Mouse (Mus musculus) thymus, postnatal 0 days (tissue): Measurements from ENCODE around the gene Abhd12b. TPM values are rescaled to one million over a fixed set of nuclear protein-coding genes. Genes with fewer than 3 reads are reported as not detected.

ENCODE experiments used
- DNase-seq: peaks from one replicate; pipeline ENCODE4 v3.0.0-alpha.2; 2015; ENCODE audit warnings: low spot score
- polyA plus RNA-seq: library from polyadenylated mRNA; unstranded; fragments of >200 nt; fragmentation: Nextera tagmentation; extraction: Ambion mirVana; gene quantifications from 2 replicates; pipeline ENCODE4 v1.2.1, GENCODE M21; 2015

Gene Abhd12b
- polyA plus RNA-seq, 1 experiment from 2014 or later, result not detected

- no peak for DNase-seq
Measured at GRCm38 (mm10) chr12:70201926-70202529, 48.1 kb downstream of the Abhd12b start.

DNA sequence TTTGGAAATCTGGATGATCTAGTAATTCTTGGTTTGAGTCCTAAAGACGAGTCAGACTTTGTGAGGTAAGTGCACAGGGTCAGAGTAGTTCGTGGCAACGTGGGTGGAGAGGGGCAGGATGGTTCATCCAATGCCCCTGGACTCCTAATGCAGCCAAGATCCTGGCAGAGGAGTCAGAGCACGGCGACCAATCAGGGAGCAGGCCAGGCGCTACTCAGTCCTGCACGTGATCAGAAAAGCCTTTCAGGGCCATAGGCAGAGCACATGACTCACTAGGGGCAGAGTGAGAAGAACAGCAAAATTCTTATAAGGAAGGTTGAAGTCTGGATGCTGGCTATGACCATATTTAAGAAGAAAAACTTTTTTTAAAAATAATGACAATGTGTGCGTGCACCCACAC, 50.5 kb downstream of the Abhd12b start:
- no peak for DNase-seq

- no peak for DNase-seq
Measured at GRCm38 (mm10) chr12:70208214-70208613, 54.3 kb downstream of the Abhd12b start.

DNA sequence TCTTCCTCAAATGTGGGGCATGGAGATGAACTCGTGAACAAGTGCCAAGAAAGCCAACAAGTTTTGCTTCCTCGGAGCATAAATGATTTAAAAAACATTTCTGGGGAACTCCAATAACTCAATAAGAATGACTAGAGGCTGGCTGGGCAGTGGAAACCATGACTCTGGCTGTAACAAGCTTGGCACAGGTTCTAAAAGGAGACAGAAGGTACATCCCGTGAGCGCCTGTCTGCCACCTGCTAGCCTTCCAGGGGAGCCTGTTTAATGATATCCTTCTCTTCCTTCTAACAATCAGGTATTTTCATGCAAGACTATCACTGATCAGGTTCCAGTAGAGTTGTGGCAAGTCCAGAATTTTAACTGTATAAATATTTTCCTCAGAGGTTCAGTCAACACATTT, 58.6 kb downstream of the Abhd12b start:
- DNase-seq, result no peak

DNA sequence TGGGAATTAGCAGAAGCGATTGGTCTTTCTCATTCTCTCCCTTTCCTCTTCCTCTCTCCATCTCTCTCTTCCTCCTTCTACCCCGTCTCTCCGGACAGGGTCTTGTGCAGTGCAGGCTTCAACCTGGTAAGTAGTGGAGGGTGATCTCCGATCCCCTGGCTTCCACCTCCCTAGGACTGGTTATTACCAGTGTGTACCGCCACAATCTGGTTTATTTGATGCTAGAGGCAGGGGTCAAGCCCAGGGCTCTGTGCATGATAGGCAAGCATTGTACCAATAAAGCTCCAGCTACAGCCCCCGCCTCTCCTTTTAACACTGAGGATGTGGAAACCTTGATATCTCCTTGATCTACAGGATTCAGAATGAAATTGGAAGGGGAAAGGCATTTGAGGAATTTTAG, 59.7 kb downstream of the Abhd12b start:
- DNase-seq, result no peak

- no peak for DNase-seq
Measured at GRCm38 (mm10) chr12:70214281-70214680, 60.3 kb downstream of the Abhd12b start.

DNA sequence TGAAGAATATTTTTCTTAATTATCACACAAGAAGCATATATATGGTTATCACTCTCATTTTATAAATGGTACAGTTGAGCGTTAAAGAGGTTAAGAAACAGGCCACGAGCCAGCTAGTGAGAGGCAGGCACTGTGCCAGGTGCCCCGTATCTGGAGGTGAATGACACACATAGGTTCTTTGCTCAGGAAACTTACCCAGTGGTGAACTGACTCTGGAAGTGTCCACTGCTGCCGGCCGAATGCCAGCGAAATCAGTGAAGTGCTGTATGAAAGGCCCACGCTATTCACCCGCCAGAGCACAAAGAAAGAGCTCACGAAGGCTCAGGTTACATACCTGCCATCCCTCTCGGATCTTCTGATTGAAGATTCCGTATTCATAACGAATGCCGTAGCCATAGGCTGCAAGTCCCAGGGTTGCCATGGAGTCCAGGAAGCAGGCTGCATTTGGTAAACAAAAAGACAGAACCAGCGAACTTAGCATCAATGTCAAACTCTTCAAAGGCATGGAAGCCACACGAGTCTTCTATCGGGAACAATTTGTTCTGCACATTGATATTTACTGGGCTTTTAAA, 62.4 kb downstream of the Abhd12b start:
- no peak for DNase-seq

- peak; percentile 26 for DNase-seq
Measured at GRCm38 (mm10) chr12:70218795-70219540, 65.0 kb downstream of the Abhd12b start.

DNA sequence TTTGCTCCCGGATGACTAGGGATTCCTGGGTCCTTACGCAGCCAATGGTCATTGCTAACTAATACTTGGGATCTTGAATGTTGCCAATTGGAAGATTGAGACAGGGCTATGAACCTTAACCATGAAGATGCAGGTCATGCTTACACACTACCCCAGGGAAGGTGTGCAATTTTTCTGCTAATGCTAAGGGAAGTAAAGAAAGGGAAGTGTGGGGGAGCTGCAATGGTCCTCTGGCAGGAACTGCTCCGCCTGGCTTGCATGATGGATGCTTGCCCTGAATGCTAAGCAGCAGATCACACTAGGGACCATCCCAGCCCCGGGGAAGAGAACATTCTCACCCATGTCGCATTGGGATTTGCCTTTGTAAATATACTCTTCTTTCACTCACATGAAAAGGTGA, 67.5 kb downstream of the Abhd12b start:
- no peak for DNase-seq

DNA sequence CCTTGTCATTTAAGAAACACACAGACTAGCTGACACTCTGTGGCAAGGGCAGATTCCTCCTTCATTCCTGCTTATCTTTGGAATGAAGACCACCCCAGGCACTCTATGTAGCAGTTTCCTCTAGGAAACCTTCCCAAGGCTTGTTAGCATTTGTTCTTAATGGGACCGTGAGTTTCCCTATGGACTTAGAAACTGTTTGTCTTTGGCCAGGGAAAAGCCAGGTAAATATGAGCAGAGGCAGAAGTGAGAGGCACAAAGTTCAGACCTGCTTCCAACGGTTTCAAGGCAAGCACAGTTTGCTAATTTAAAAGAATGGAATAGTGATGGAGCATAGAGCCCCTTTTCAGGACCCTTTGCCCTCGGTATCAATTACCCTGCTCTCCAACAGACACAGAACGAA, 69.4 kb downstream of the Abhd12b start:
- DNase-seq, result no peak

- DNase-seq, result no peak
Measured at GRCm38 (mm10) chr12:70226655-70227054, 72.7 kb downstream of the Abhd12b start.

DNA sequence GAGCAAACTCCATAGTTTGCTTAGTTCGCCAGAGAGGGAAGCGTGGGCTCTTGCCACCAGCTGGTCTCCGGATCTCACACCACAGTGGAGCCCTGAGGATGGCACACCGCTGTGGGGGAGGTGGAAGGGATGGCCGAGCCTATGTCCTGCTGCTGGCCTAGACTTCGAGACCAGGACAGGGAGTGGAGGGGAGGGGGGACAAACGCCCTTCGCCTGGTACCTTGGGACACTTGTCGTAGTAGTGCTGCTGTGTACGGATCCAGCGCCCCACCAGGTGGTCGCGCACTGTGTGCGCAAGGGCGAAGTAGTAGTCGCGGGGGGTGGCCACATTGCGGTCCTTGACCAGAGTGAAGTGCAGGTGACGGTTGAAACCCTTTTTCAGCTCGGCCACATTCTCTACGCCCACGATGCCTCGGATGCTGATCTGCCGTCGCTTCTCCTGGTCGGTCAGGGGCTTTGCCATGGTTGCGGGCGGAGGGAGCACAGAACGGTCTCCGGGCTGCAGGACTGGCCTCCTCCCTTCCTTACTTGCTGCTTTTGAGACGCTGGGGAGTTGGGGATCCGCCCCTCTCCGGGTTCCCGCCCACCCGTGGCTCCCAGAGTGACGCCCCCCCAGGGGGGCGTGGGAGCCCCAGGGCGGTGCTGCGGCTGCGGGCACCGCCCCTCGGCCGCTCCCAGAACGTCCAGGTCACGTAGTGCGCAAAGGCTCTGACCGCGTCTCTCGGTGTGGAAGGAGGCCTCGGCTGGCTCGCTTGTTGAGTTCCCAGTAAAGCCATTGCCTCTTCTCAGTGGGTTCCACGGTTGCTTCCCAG, 73.4 kb downstream of the Abhd12b start:
- DNase-seq, result peak; percentile 58

DNA sequence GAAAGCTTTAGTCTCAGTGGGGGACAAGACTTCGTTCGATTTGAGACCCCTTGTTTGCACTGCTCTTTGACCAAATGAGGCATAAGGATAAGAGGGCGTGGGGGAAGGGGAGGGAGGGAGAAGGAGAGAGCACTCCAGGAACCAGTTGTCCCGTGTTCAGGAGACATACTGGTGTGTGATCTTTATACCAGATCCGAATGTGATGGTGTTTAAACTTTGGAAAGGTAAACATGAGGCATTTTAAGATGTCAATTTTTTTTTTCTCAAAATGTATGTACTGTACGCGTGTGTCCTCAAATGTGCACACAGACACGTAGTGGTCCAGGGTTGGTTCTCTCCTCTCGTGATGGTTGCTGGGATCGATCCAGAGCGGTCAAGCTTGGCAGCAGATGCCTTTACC, 74.2 kb downstream of the Abhd12b start:
- no peak for DNase-seq

GRCm38 (mm10) chr12:70231294-70231693, 77.4 kb downstream of the Abhd12b start, which contains the start of gene Pygl:
Gene Pygl, minus strand, starts transcription at chr12:70231488.
- DNase-seq, result no peak

DNA sequence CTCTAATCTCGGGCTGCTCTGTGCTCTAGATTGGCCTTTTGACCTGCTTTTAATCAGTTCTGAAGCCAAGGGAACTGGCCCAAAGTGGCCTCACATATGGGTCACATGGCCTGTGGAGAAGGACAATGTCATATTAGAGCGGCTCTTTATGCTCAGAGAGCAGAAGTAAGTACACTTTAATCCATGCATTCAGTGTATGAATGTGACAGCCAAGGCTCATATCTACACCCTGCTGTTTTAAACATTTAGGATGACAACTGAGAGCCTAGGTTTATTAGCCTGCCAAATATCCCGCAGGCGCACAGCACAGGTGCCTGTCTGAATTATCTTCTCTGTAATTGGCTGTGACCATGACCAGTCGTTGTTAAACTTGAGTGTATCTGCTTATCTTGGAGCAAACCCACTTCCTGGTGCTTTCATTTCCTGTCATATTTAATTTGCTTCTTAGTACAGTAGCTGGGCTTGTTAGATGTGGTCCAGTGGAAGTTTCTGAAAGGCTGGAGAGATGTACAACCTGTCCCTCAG, 78.1 kb downstream of the Abhd12b start:
- DNase-seq, result peak; percentile 40

Other genes starting within 250 kb of the Abhd12b start
- gene Sav1, start 167.1 kb upstream of the Abhd12b start, polyA plus RNA-seq, result 5.1 and 5.5 TPM in 2 replicates
- 9.1 and 11.4 TPM in 2 replicates for gene Nin, start 40.4 kb upstream of the Abhd12b start, polyA plus RNA-seq
- 14.4 and 16.1 TPM in 2 replicates for gene Pygl, start 77.3 kb downstream of the Abhd12b start, polyA plus RNA-seq
- 0.25 and 0.36 TPM in 2 replicates for gene Trim9, start 193.5 kb downstream of the Abhd12b start, polyA plus RNA-seq